Mouse (Mus musculus) left cerebral cortex, postnatal 10 days (tissue): Measurements from ENCODE around the gene Ehd4. TPM values are rescaled to one million over a fixed set of nuclear protein-coding genes. Genes with fewer than 3 reads are reported as not detected.

ENCODE experiments used
- DNase-seq, 2 experiments: peaks; one replicate each; pipeline ENCODE4 v3.0.0; 2021 to 2022; ENCODE audit warnings: low spot score in 2 of 2, mixed read lengths in 1 of 2; ENCODE audit errors: extremely low spot score in 1 of 2
- intact Hi-C: fragments of 180-260 bp; cut with DNase I; formaldehyde crosslinking; loops from one replicate; pipeline ENCODE4 v1.15.1; 2025
- total RNA-seq, 2 experiments: library from RNA; stranded (reverse); gene quantifications; 2 replicates each; pipeline ENCODE4 v1.2.3; 2021

Ehd4 gene
- total RNA-seq, 2 experiments from 2014 or later: 9.4 to 10.7 TPM

GRCm38 (mm10) chr2:120095171-120095570 lies 59.2 kb downstream of the Ehd4 start:
- intact Hi-C loops: loop anchor here (5.0 kb wide), 1 partner anchor 57 kb away; the partner anchor contains the start of gene Ehd4
- no peak for DNase-seq

DNA sequence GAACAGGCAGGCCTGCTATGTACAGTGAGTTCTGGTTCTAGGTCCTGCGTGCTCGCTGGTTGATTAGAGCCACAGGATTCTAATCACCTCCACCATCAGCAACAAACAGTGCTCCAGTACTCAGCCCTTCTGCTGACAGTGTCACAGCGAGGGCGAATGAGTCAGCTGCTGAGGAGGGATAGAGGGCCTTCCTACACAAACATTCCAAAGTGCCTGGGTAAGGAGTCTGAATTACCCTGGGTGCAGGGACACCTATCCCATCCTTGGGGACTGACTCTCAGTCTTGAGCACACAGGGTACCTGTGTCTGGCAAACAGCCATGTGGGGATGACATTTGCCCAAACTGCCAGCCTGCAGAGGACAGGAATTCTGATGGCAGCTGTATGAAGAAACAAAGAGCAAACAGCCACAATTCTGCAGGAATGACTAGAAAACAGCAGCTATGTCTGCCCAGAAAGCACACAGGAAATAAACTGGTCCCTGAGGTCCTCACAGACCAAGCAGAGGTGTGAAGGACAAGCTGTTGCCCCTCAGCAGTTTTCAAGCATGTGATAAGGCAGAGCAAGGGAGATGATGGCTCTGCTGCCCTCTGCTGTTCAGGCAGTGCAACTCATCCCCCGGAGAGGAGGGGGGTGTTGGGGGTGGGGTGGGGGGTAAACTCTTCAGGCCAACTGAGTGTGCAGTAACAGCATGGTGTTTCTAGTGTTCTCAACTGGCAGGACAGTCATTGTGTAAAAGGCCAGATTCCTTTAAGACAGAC lies 60.6 kb downstream of the Ehd4 start:
- intact Hi-C loops: no loop called here
- DNase-seq: peak in 1 of 2 experiments; percentile 69

DNA sequence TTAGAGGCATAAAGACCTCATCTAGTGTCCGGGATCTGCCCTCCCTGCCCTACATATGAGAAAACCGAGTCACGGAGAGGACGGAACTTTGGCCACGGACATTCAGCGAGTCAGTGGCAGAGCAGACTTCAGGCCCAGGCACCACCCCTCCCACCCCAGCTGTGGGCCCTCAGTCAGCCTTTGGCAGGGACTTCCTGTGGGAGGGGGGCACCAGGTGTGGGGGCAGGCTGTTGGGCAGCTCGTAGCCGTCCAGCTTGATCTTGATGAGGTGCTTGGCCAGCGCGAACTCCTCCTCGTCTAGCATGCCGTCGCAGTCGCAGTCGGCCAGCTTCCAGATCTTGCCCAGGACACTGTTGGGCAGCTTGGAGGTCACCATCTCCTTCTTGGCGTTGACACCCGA lies 63.4 kb downstream of the Ehd4 start:
- intact Hi-C loops: no loop called here
- no peak for DNase-seq

DNA sequence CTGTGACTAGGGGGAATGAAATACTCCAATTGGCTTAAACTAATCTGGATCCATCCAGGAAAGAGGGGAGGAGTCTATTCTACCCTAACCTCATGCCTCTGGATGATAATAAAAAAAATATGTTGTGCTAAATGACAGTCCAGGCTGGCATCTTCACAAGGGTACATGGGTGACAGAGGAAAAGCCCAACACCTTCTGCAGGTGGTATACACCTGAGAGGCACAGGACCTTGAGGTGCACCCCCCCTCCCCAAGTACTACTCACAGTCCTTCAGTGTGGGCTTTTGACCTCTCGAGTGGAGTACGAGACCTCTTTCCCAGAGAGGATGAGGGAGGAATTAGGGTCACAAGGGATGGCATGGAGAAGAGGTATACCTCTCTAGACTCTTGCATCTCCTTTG lies 66.5 kb downstream of the Ehd4 start:
- DNase-seq: no peak
- intact Hi-C loops: loop anchor here (10.0 kb wide), 1 partner anchor 187 kb away; no protein-coding TSS in a partner anchor

DNA sequence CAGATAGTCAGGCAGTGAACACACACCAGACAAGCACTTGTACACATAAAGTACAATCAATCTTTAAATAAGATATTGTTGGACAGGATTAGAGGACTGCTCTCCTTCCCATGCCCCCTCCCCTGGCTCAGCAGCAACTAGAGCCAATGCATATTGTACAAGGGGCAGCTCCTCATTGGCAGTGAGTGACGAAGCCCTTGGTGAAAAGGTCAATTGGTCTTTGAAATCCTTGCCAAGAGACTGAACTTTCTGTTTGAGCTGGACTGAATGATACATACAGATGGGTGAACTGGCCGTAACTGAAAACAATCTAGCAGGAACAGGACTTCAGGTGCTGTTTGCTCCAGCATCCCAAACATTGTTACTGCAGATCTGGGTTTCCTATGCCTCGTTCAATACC lies 67.0 kb downstream of the Ehd4 start:
- DNase-seq: no peak
- intact Hi-C loops: loop anchor here (10.0 kb wide), 1 partner anchor 187 kb away; no protein-coding TSS in a partner anchor

DNA sequence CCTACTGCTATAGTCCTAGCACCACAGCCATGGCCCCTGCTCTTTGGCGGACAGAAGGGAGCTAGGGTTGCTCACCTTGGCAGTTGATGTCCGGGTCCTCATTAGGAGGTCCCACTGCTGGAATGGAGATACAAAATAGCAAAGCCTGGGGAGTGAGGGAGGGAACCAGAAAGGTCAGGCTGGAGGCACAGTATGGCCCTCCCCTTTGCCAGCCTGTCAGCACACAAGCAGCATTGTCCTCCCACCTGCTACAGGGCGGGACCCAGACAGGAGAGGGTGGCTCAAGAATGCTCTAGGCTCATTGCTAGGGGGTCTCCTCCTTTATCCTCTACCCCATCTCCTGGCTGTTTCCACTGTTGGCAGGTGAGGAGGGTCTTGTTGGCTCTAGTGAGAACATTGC lies 68.4 kb downstream of the Ehd4 start:
- DNase-seq: no peak
- intact Hi-C loops: loop anchor here (10.0 kb wide), 1 partner anchor 189 kb away; no protein-coding TSS in a partner anchor

- peak in 1 of 2 experiments; percentile 53 for DNase-seq
- intact Hi-C loops: loop anchor here (2.0 to 10.0 kb wide), 2 partner anchors 86 to 190 kb away; no protein-coding TSS in a partner anchor
Measured at GRCm38 (mm10) chr2:120084593-120085361, 69.6 kb downstream of the Ehd4 start.

DNA sequence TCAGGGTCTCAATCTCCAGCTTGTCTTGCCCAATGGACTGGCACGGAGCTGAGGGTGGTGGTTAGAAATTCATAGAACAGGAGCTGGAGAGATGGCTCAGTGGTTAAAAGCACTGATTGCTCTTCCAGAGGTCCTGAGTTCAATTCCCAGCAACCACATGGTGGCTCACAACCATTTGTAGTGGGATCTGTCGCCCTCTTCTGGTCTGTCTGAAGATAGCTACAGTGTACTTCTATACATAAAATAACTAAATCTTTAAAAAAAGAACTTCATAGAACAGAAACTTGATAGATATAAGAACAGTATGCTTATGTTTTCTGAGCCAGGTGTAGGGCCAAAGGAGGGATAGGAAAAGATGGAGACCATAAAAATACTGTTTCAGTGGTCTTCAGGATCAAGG lies 72.0 kb downstream of the Ehd4 start:
- intact Hi-C loops: loop anchor here (10.0 kb wide), 1 partner anchor 192 kb away; no protein-coding TSS in a partner anchor
- DNase-seq: no peak

DNA sequence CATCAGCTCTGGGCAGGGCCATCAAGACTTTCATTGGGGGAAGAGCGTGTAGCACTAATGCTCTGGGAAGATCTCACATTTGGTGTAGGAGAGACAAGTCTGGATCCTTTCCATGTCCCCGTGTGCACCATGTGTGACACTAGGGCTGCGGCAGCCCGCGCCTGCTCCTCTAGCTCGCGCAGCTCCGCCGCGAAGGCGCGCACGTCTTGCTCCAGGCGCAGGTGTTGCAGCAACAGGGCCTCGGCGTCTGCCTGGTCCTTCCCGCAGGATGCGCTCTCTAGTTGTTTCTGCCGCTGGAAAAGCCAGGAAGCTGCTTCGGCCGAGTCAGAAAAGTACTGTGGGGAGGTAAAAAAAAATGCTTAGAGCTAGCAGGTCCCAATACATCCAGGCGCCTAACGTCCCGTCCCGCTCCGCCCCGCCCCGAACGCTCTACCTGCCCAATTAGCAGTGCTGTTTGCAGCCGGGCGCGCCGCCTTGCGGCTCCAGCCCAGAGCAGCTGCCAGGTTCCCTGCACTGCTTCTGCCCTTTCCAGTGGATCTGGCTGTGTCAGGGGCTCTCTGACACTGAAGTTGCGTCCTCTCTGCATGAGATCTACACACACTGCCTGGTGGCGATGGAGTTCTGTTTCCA lies 78.2 kb downstream of the Ehd4 start:
- peak in 1 of 2 experiments; percentile 56 for DNase-seq
- intact Hi-C loops: no loop called here

DNA sequence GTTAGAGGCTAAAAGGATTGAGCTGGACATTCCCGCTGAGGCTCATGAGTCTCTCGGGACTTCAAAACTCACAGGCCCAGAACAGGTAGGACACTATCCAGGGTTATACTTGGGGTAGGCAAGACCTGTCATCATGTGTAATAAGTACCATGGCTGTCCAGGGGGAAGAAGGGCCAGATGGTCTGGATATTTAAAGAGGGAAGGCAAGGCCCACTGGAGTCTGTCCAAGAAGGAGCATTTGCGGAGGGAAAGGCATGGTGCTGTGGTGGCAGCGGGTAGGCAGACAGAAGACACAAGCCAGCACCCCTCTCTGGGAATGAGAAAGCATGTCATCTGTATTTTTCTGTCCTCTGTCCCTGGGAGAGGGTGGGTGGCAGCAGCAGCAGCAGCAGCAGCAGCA lies 80.3 kb downstream of the Ehd4 start:
- intact Hi-C loops: no loop called here
- no peak for DNase-seq

GRCm38 (mm10) chr2:120069466-120069990 lies 84.9 kb downstream of the Ehd4 start:
- peak; percentile 55 to 72 for DNase-seq
- intact Hi-C loops: no loop called here

DNA sequence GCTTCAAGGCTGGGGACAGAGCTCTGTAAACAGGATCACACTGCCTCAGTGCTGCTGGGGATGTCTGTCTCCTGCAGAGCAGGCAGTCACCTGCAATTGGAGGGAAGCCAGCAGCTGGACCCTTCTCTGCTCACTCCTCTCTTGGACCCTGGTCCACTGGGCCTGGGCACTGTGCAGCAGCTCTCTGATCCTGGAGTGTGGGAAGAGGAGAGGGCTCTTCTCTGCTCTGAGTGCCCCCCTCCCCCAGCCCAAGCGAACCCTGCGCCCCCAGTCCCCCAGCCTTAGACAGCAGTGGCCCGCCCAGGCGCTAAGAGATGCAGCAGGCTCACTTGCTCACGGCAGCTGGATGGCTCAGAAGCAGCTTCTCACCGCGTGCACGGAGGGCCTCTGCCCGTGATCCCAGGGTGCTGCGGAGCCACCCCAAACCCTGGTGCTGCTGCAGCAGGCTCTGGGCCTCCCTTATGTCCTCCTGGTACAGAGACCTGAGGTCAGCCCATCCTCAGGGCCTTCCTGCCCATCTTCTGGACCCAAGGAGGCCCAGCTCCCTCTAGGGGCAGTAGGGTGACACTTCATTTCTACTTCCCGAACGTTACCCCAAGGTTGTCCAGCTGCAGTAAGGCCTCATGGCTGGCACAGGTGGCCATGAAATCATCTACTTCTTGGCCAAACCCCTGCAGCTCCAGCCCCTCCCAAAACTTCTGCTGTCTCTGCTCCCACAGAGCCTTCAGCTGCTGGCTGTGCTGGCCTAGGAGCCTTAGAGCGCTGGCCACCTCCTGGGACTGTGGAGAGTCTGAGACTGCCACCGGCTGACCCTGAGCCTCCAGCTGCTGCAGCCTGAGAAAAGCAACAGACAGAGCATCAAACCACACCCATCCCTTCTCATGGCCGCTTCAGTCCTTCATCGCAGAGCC lies 85.6 kb downstream of the Ehd4 start:
- DNase-seq: peak in 1 of 2 experiments; percentile 53
- intact Hi-C loops: no loop called here

GRCm38 (mm10) chr2:120066224-120066623 lies 88.2 kb downstream of the Ehd4 start:
- intact Hi-C loops: no loop called here
- no peak for DNase-seq

GRCm38 (mm10) chr2:120065243-120065642 lies 89.2 kb downstream of the Ehd4 start:
- intact Hi-C loops: no loop called here
- no peak for DNase-seq

GRCm38 (mm10) chr2:120064639-120065038 lies 89.8 kb downstream of the Ehd4 start:
- intact Hi-C loops: no loop called here
- no peak for DNase-seq

- intact Hi-C loops: no loop called here
- no peak for DNase-seq
Measured at GRCm38 (mm10) chr2:120062248-120062647, 92.2 kb downstream of the Ehd4 start.

DNA sequence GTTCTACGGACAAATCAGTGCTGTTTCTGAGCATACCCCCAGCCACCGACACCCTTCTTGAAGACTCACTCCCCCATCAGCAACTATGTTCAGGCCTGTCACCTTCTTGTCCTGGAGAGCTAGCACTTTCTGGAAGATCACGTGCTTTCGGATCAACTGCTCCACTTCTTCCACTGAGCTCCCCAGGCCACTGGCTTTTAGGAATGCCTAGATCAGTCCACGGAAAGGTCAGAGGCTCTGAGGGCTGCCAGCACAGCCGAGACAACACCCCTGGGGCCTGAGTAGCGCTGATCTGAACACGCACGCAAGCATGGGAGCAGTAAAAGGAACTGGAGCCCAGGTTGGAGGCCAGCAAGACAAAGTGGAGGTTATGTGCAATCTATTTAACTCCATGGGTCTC lies 93.8 kb downstream of the Ehd4 start:
- intact Hi-C loops: no loop called here

DNA sequence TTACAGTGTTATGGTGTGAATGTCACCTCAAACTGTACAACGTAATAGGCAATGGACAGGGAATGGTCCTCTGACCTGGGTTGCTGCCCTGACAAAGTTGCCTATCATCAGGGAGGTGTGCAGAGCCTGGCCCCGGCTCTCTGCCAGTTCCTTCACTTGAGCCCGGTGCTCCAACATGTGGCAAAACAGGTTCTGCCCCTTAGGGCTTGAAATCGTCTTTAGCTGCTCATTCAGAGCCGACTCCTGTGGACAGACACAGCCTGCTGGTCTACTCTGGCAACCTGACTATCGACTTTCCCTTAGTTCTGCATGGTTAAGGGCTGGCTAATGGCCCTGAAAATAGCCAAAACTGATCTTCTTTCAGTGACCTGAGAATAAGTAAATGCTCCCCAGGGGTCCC lies 94.2 kb downstream of the Ehd4 start:
- intact Hi-C loops: no loop called here
- DNase-seq: no peak

More for the DNA sequence above, 93.8 kb downstream of the Ehd4 start:
- no peak for DNase-seq
